Mouse (Mus musculus): ENCODE measurements at regions not wholly inside any gene's neighbourhood (a gene's known extent, or its start where the extent isn't known, plus 50 kb on each side); places are given as distances from the start of the nearest gene placed in this dataset.
A peak's percentile ranks its signal among the peaks of the same experiment; 100 is the strongest.

DNA sequence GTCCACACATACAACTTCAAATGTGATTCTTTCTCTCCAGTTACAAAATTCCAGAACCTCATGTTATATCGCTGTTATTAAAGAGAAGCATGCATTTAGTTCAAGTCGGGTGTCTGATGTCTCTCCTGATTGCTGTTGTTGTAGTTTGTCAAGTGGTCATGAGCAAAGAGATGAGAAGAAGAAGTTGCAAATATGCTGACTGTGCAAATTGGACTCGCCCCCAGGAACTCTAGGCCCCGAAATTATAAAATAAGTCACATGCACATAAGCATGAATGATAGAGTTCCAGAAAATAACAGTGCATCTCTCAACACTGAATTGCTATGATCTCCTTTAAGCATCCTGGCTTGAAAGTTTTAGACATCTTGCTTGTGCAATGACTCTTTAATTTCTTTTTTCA is 53.3 kb downstream of the Kif2b start:
- DNase-seq (ENCODE audit: low spot score): no peak
- Histone ChIP-seq H3K4me1 (ENCODE audit: insufficient read depth, low read length) (no peaks in the 10 kb centered on the region), H3K4me3 (ENCODE audit: low read length) (no peak overlapping the region), H3K27me3 (ENCODE audit: insufficient read depth, low read length) (no peaks in the 10 kb centered on the region), H3K27ac (no peak overlapping the region), H3K4me2 (ENCODE audit: low read depth, low read length) (no peak overlapping the region), H3K9ac (replicated peaks; ENCODE audit: low read length) (no peak overlapping the region), H3K36me3 (ENCODE audit: insufficient read depth, low read length) (no peaks in the 10 kb centered on the region), H3K9me3 (ENCODE audit: low read length) (no peaks in the 10 kb centered on the region)
- ATAC-seq: no peak
- TF ChIP-seq CTCF (IDR thresholded peaks at IDR 0.05; ENCODE audit: low read depth): no peak
- 92% methylated on average over 4 of the region's 4 CpGs for WGBS

DNA sequence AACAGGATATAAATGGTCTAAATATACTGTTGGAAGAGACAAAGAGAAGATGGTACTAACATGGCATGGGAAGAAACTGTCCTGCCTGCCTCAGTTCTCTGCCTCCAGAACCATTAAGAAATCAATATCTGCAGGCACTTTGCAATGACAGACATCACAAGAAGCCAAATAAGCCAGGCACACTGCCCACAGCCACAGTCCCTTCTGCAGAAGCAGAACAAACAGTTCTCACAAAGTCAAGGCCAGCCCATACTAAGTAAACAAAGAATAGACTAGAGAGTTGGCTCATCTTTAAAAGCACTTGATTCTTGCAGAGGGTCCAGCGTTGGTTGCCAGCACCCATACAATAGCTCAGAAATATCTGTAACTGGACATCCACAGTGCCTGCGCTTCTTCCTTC is 98.1 kb downstream of the Kif2b start:
- Histone ChIP-seq H3K4me1 (ENCODE audit: insufficient read depth, low read length) (no peaks in the 10 kb centered on the region), H3K27ac (no peak overlapping the region), H3K9me3 (ENCODE audit: low read length) (no peaks in the 10 kb centered on the region), H3K27me3 (ENCODE audit: insufficient read depth, low read length) (no peaks in the 10 kb centered on the region), H3K9ac (replicated peaks; ENCODE audit: low read length) (no peak overlapping the region), H3K4me3 (ENCODE audit: low read length) (no peak overlapping the region), H3K4me2 (ENCODE audit: low read depth, low read length) (no peak overlapping the region), H3K36me3 (ENCODE audit: insufficient read depth, low read length) (no peaks in the 10 kb centered on the region)
- ATAC-seq: no peak
- no peak for TF ChIP-seq CTCF (IDR thresholded peaks at IDR 0.05; ENCODE audit: low read depth)
- no peak for DNase-seq (ENCODE audit: low spot score)
- WGBS: 86% methylated on average over 2 of the region's 2 CpGs

DNA sequence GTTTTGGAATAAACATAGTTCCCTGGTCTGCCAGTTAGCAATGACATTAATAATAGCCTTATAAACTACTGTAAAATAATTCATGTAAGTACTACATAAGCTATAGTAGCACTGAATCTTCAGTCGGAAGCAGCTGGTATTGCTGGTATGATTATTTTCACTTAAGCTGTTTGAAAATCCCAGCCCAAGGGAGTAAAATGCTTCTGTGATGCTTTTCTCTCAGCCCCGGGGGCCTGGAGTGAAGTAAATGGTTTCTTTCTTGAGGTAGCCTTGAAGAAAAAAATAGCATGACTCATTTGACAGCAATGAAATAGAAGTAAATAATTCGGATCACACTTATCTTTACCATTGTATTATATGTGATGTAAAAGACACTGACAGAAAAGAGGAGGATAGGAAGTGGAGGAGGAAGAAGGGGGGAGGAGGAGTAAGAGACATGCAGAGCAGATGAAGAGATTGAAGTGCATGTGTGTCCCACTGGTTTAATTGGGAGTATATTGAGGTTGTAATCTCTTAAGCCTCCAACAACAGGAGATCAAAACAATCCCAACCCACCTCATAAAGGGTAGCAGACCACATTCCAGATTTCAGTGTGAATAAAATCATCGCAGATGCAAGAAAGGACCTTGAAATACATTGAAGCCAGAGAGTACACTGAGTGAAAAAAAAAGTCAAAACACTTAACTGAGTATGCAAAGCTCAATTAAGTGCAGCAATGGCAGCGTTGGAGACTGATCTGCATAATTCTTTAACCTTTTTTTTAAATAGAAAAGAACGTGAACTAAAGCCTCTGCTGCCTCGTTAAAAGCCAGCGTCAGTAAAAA is 113.6 kb downstream of the Kif2b start:
- no peaks in the 10 kb centered on the region for H3K9me3 ChIP-seq (ENCODE audit: low read length)
- ATAC-seq: no peak
- no peak overlapping the region for H3K9ac ChIP-seq (replicated peaks; ENCODE audit: low read length)
- no peak for TF ChIP-seq CTCF (IDR thresholded peaks at IDR 0.05; ENCODE audit: low read depth)
- H3K4me1 ChIP-seq (ENCODE audit: insufficient read depth, low read length): no peaks in the 10 kb centered on the region
- no peak overlapping the region for H3K4me2 ChIP-seq (ENCODE audit: low read depth, low read length)
- no peak overlapping the region for H3K4me3 ChIP-seq (ENCODE audit: low read length)
- no peaks in the 10 kb centered on the region for H3K27me3 ChIP-seq (ENCODE audit: insufficient read depth, low read length)
- no peak overlapping the region for H3K27ac ChIP-seq
- H3K36me3 ChIP-seq (ENCODE audit: insufficient read depth, low read length): no peaks in the 10 kb centered on the region
- DNase-seq (ENCODE audit: low spot score): peak; percentile 11
- WGBS: 46% methylated on average over 8 of the region's 8 CpGs

DNA sequence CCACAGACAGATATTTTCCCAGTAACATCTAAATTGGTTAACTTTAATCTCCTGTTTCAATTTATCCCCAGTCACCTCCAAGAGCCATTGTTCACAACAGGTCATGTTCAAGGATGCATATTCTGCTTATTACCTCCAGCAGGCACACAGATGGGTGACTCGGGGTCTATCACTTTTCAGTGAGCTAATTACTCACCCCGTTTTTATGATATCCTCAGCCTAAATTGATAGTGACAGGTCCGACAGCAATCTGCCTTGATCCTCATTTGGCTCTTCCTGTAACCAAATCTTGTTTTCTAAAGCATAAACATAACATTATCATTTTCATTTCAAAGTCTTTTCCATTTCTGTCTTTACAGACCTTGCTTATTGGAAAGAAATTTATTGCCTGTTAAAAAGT is 115.4 kb downstream of the Kif2b start:
- DNase-seq (ENCODE audit: low spot score) (peak; percentile 70), ATAC-seq (peak; percentile 62; the same call in 1 of the 2 replicates)
- no peaks in the 10 kb centered on the region for H3K27me3 ChIP-seq (ENCODE audit: insufficient read depth, low read length)
- no peaks in the 10 kb centered on the region for H3K4me1 ChIP-seq (ENCODE audit: insufficient read depth, low read length)
- no peak overlapping the region for H3K4me3 ChIP-seq (ENCODE audit: low read length)
- no peak overlapping the region for H3K9ac ChIP-seq (replicated peaks; ENCODE audit: low read length)
- H3K27ac ChIP-seq: no peak overlapping the region
- no peak overlapping the region for H3K4me2 ChIP-seq (ENCODE audit: low read depth, low read length)
- no peak for TF ChIP-seq CTCF (IDR thresholded peaks at IDR 0.05; ENCODE audit: low read depth)
- H3K36me3 ChIP-seq (ENCODE audit: insufficient read depth, low read length): no peaks in the 10 kb centered on the region
- no peaks in the 10 kb centered on the region for H3K9me3 ChIP-seq (ENCODE audit: low read length)
- 44% methylated on average over 3 of the region's 3 CpGs for WGBS

DNA sequence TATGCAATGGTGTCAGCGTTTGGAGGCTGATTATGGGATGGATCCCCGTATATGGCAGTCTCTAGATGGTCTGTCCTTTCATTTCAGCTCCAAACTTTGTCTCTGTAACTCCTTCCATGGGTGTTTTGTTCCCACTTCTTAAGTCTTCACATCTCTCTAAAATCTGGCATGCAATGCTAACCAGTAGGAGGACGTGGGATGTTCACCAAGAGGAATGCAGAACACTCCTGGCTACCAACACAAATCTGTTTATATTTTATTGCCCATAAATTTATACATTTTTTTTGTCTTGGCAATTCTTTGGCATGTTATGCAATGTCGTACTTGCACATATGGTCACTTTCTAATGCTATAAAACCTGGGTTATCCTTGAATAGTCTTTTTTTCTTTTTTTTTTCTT is 135.0 kb downstream of the Kif2b start:
- ATAC-seq: no peak

DNA sequence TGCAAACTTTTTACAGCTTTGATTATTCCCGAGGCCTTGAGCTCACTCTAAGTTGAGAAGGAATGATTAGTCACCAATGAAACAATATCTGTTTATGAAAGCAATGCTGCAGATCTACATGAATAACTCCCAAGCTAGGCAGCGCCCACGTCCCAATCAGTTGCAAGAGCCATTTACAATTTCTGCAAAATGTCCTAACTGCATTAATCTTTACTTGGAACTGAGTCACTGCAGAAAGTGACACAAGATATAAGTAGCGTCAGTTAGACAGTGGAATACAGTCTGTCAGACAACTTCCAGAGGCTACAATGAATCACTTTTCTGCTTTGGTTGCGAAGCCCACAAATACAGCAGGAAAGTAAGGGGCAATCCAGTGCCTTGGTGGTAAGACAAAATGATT is 145.2 kb downstream of the Kif2b start:
- 87% methylated on average over 5 of the region's 5 CpGs for WGBS
- DNase-seq (ENCODE audit: low spot score) (no peak), ATAC-seq (no peak)
- no peak overlapping the region for H3K27ac ChIP-seq
- H3K4me3 ChIP-seq (ENCODE audit: low read length): no peak overlapping the region
- H3K4me1 ChIP-seq (ENCODE audit: insufficient read depth, low read length): no peaks in the 10 kb centered on the region
- no peak overlapping the region for H3K4me2 ChIP-seq (ENCODE audit: low read depth, low read length)
- TF ChIP-seq CTCF (IDR thresholded peaks at IDR 0.05; ENCODE audit: low read depth): no peak
- no peaks in the 10 kb centered on the region for H3K27me3 ChIP-seq (ENCODE audit: insufficient read depth, low read length)
- no peaks in the 10 kb centered on the region for H3K9me3 ChIP-seq (ENCODE audit: low read length)
- H3K9ac ChIP-seq (replicated peaks; ENCODE audit: low read length): no peak overlapping the region
- no peaks in the 10 kb centered on the region for H3K36me3 ChIP-seq (ENCODE audit: insufficient read depth, low read length)

More for the DNA sequence above, 135.0 kb downstream of the Kif2b start:
- Histone ChIP-seq H3K9ac (replicated peaks; ENCODE audit: low read length) (no peak overlapping the region), H3K4me2 (ENCODE audit: low read depth, low read length) (no peak overlapping the region), H3K4me1 (ENCODE audit: insufficient read depth, low read length) (no peaks in the 10 kb centered on the region), H3K9me3 (ENCODE audit: low read length) (no peaks in the 10 kb centered on the region), H3K27ac (no peak overlapping the region), H3K27me3 (ENCODE audit: insufficient read depth, low read length) (no peaks in the 10 kb centered on the region), H3K4me3 (ENCODE audit: low read length) (no peak overlapping the region), H3K36me3 (ENCODE audit: insufficient read depth, low read length) (no peaks in the 10 kb centered on the region)
- DNase-seq (ENCODE audit: low spot score): no peak
- 78% methylated on average over 4 of the region's 4 CpGs for WGBS
- TF ChIP-seq CTCF (IDR thresholded peaks at IDR 0.05; ENCODE audit: low read depth): no peak

DNA sequence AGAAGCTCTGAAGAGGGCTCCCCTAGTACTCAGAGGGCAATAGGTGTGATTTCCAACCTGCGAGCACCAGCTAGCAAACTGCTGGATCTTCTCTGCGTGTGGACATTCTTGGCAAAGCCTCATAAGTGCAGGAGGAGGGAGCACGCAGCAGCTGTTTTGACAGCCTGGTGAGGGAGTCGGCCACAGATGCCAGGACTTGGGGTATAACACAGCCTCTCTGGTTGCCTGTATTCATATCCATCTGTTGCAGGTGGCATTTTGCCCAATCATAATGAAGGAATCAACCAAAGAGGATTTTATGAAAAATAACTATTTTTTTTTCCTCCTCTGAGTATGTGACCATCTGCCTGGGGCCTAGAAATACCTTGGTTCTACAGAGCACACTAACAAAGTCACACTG is 150.6 kb downstream of the Kif2b start:
- no peak overlapping the region for H3K27ac ChIP-seq
- H3K36me3 ChIP-seq (ENCODE audit: insufficient read depth, low read length): no peaks in the 10 kb centered on the region
- no peak for TF ChIP-seq CTCF (IDR thresholded peaks at IDR 0.05; ENCODE audit: low read depth)
- H3K9me3 ChIP-seq (ENCODE audit: low read length): no peaks in the 10 kb centered on the region
- no peak overlapping the region for H3K4me2 ChIP-seq (ENCODE audit: low read depth, low read length)
- no peaks in the 10 kb centered on the region for H3K27me3 ChIP-seq (ENCODE audit: insufficient read depth, low read length)
- H3K9ac ChIP-seq (replicated peaks; ENCODE audit: low read length): no peak overlapping the region
- no peak overlapping the region for H3K4me3 ChIP-seq (ENCODE audit: low read length)
- DNase-seq (ENCODE audit: low spot score) (peak; percentile 87), ATAC-seq (peak; percentile 86)
- 56% methylated on average over 4 of the region's 4 CpGs for WGBS
- H3K4me1 ChIP-seq (ENCODE audit: insufficient read depth, low read length): no peaks in the 10 kb centered on the region

Data from hindbrain, postnatal 0 days (tissue).